Mouse (Mus musculus): ENCODE measurements around the gene Tgtp2. TPM values are rescaled to one million over a fixed set of nuclear protein-coding genes. Genes with fewer than 3 reads are reported as not detected.

The Tgtp2 gene
- total and polyA plus RNA-seq, 3 experiments = 0.26 to 23.1 (median 10.0) TPM

DNA sequence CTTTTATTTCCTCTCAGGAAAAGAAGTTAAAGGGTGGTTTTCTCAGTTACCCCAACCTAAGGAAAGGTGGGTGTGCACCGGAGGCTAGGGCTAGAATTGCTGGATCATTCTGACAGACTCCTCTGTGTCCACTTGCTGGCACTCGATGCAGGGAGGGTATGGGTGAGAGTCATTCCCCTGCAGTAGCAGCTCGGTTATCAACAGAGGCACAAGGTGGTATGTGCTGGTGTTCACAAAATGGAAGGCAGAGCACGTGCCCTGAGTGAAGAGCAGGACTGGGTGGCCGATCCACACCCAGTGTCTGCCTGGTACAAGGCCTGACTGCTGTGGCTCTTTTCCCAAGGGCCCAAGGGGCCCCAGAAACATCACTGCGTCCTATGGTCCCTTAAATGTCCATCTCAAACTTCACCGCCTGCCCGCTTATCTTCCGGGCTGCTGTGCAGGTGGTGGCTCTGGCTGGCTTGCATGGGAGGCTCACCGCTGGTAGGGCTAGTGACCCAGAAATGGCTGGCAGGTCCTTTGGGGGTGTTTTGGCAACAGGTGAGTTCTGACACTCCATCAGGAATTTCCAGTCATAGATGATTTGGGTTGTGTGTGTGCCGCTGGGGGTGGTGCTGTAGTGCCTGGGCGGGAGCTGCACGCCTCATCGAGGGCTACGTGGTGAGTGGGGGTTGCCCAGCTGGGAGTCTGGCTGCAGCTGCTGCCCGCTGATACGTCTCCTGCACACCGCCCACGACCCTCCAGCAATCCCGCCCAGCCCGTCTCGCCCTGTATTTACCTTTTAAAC lies 24.0 kb upstream of the Tgtp2 start:
- H3K27me3 ChIP-seq (ENCODE audit: insufficient read depth, low read length) = no peaks in the 10 kb centered on the region
- H3K4me1 ChIP-seq (ENCODE audit: insufficient read depth, low read depth, low read length) = peaks cover 91% of the 10 kb centered on the region
- TF ChIP-seq GATA1 (IDR thresholded peaks at IDR 0.05; ENCODE audit: borderline replicate concordance, low read length) (no peak), POLR2AphosphoS5 (IDR thresholded peaks at IDR 0.05; ENCODE audit: insufficient replicate concordance, low read depth, low read length) (0 out of 2 replicates have a peak, but pooled peaks have one; percentile 34), TAL1 (conservative IDR thresholded peaks at IDR 0.05; ENCODE audit: low read depth, low read length) (peak; percentile 79)
- no peaks in the 10 kb centered on the region for H3K9me3 ChIP-seq (replicated peaks)
- peaks cover 6% of the 10 kb centered on the region for H3K36me3 ChIP-seq (replicated peaks)
- DNase-seq (ENCODE audit: low spot score) (peak; percentile 64), ATAC-seq (ENCODE audit: extremely low read depth, insufficient number of reproducible peaks, low FRiP score, poor library complexity, severe bottlenecking) (peak; percentile 61)
- peak overlapping the region; percentile 72 for H3K4me3 ChIP-seq (ENCODE audit: low read depth, low read length)

DNA sequence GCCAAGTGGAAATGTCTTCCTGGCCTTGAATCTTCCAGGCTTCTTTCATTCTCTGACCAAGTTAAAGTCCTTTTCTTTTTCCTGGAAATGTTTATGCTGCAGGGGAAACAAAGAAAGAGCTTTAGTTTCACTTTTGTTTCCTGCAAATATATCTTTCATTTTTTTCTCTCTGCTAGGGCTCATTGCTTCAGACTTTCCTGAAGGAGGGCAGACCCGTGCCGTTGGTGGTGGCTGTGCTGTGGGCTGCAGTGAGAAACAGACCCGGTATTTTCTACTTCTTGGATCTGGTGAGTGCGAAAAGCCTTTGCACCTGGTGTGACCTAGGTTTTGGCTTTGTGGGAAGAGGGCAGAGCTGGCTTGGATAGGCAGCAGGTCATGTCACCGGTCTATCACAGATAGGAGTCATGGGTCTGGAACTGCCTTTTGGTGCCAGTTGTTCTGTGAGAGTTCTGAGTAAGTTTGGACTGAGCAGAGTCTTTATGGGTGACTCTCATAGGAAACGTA lies 22.9 kb upstream of the Tgtp2 start:
- ATAC-seq (ENCODE audit: extremely low read depth, insufficient number of reproducible peaks, low FRiP score, poor library complexity, severe bottlenecking) = no peak
- TF ChIP-seq CTCF (IDR thresholded peaks at IDR 0.05; ENCODE audit: low read depth, low read length) (no peak), GATA1 (IDR thresholded peaks at IDR 0.05; ENCODE audit: borderline replicate concordance, low read length) (no peak), POLR2AphosphoS5 (IDR thresholded peaks at IDR 0.05; ENCODE audit: insufficient replicate concordance, low read depth, low read length) (no peak), GATA2 (IDR thresholded peaks at IDR 0.05; ENCODE audit: borderline replicate concordance, low read depth, low read length) (no peak), TAL1 (conservative IDR thresholded peaks at IDR 0.05; ENCODE audit: low read depth, low read length) (no peak)
- Histone ChIP-seq H3K4me1 (ENCODE audit: insufficient read depth, low read depth, low read length) (peaks cover 90% of the 10 kb centered on the region), H3K4me3 (ENCODE audit: low read depth, low read length) (peak overlapping the region; percentile 63), H3K27me3 (ENCODE audit: insufficient read depth, low read length) (no peaks in the 10 kb centered on the region), H3K9me3 (replicated peaks) (no peaks in the 10 kb centered on the region), H3K36me3 (replicated peaks) (peaks cover 4% of the 10 kb centered on the region)
- DNase-seq (ENCODE audit: low spot score) = no peak

DNA sequence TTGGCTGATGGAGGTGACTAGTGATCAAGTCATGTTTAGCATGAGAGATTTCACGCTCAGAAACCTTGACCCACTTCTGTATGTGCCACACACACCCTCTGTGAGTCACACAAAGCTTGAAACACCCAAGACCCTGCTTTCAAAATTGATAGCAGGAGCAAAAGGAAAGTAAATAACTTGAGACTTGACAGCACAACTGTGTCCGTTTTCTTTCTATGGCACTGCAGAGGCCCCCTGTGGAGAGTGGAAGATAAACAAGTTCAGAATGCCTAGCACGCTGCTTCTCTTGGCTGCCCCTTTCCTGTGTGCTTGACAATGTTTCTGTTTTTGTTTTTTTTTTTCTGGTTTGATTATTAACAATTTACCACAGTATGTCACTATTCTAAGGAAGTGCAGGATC lies 20.9 kb upstream of the Tgtp2 start:
- H3K36me3 ChIP-seq (replicated peaks) = no peaks in the 10 kb centered on the region
- no peaks in the 10 kb centered on the region for H3K27me3 ChIP-seq (ENCODE audit: insufficient read depth, low read length)
- no peak for DNase-seq (ENCODE audit: low spot score)
- H3K4me1 ChIP-seq (ENCODE audit: insufficient read depth, low read depth, low read length) = peaks cover 86% of the 10 kb centered on the region
- H3K9me3 ChIP-seq (replicated peaks) = no peaks in the 10 kb centered on the region
- TF ChIP-seq POLR2AphosphoS5 (IDR thresholded peaks at IDR 0.05; ENCODE audit: insufficient replicate concordance, low read depth, low read length) = no peak
- H3K4me3 ChIP-seq (ENCODE audit: low read depth, low read length) = no peak overlapping the region; the same call in 1 of the 2 replicates
- no peak for ATAC-seq (ENCODE audit: extremely low read depth, insufficient number of reproducible peaks, low FRiP score, poor library complexity, severe bottlenecking)

DNA sequence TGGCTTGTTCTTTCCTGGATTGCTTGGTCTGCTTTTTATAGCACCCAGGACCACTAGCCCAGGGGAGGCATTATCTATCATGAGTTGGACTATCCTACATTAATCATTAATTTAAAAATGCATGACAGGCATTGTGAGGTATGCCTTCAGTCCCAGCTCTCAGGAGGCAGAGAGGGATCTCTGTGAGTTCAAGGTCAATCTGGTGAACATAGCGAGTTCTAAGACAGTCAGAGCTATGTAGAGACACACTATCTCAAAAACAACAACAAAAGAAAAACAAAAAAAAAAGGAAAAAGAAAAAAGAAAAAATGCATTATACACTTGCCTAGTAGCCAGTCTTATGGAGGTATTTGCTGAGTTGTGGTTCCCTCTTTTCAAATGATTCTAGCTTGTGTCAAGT lies 20.4 kb upstream of the Tgtp2 start:
- Histone ChIP-seq H3K27me3 (ENCODE audit: insufficient read depth, low read length) (no peaks in the 10 kb centered on the region), H3K36me3 (replicated peaks) (no peaks in the 10 kb centered on the region), H3K4me3 (ENCODE audit: low read depth, low read length) (peak overlapping the region; percentile 1; the same call in 1 of the 2 replicates), H3K9me3 (replicated peaks) (no peaks in the 10 kb centered on the region), H3K4me1 (ENCODE audit: insufficient read depth, low read depth, low read length) (peaks cover 88% of the 10 kb centered on the region)
- no peak for TF ChIP-seq TAL1 (conservative IDR thresholded peaks at IDR 0.05; ENCODE audit: low read depth, low read length)
- no peak for TF ChIP-seq POLR2AphosphoS5 (IDR thresholded peaks at IDR 0.05; ENCODE audit: insufficient replicate concordance, low read depth, low read length)
- TF ChIP-seq CTCF (IDR thresholded peaks at IDR 0.05; ENCODE audit: low read depth, low read length) = no peak
- no peak for TF ChIP-seq GATA1 (IDR thresholded peaks at IDR 0.05; ENCODE audit: borderline replicate concordance, low read length)
- no peak for TF ChIP-seq GATA2 (IDR thresholded peaks at IDR 0.05; ENCODE audit: borderline replicate concordance, low read depth, low read length)
- no peak for ATAC-seq (ENCODE audit: extremely low read depth, insufficient number of reproducible peaks, low FRiP score, poor library complexity, severe bottlenecking)
- no peak for DNase-seq (ENCODE audit: low spot score)

DNA sequence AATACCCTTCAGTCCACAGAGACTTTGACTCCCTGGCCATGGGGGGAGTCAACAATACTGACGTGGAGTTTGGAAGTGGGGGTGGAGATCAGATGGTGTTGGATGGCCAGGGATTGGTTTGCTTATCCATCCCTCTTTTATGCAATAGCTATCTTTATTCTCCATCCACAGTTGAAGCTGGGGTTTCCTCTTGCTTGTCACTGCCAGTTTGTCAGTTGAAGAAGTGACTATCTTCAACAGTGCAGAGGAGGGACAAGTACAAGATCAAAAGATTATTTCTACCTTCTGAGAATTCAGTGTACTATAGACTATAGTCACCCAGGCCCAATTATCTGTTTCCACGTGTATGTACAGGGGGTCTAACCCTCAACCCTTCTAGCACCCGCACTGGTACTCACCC lies 19.8 kb upstream of the Tgtp2 start:
- peak; percentile 51 for DNase-seq (ENCODE audit: low spot score)
- Histone ChIP-seq H3K4me3 (ENCODE audit: low read depth, low read length) (peak overlapping the region; percentile 1; the same call in 1 of the 2 replicates), H3K27me3 (ENCODE audit: insufficient read depth, low read length) (no peaks in the 10 kb centered on the region), H3K4me1 (ENCODE audit: insufficient read depth, low read depth, low read length) (peaks cover 82% of the 10 kb centered on the region), H3K36me3 (replicated peaks) (no peaks in the 10 kb centered on the region), H3K9me3 (replicated peaks) (no peaks in the 10 kb centered on the region)
- peak; percentile 69 for ATAC-seq (ENCODE audit: extremely low read depth, insufficient number of reproducible peaks, low FRiP score, poor library complexity, severe bottlenecking)
- no peak for TF ChIP-seq GATA1 (IDR thresholded peaks at IDR 0.05; ENCODE audit: borderline replicate concordance, low read length)
- peak; percentile 45; the same call in 1 of the 2 replicates for TF ChIP-seq TAL1 (conservative IDR thresholded peaks at IDR 0.05; ENCODE audit: low read depth, low read length)
- no peak for TF ChIP-seq CTCF (IDR thresholded peaks at IDR 0.05; ENCODE audit: low read depth, low read length)
- no peak for TF ChIP-seq POLR2AphosphoS5 (IDR thresholded peaks at IDR 0.05; ENCODE audit: insufficient replicate concordance, low read depth, low read length)

DNA sequence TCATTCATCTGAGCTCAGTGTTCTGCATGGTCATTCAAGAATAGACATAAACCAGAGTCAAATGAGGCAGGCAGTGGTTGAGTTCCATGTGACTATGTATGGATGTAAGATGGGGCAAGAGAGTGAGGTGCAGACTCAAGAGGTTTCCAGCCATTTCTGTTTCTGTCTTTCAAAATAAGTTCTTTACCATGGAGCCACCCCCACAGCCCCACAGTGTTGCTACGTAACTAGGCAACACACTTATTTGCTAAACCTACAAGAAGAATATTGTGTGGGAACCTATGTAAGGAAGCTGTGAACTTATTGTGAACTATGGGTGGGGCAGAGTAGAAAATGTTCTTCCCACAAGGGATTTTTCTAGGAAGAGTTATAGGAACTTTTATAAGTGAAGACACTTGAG lies 19.1 kb upstream of the Tgtp2 start:
- DNase-seq (ENCODE audit: low spot score) (no peak), ATAC-seq (ENCODE audit: extremely low read depth, insufficient number of reproducible peaks, low FRiP score, poor library complexity, severe bottlenecking) (no peak)
- H3K4me3 ChIP-seq (ENCODE audit: low read depth, low read length) = no peak overlapping the region; the same call in 1 of the 2 replicates
- H3K27me3 ChIP-seq (ENCODE audit: insufficient read depth, low read length) = no peaks in the 10 kb centered on the region
- peaks cover 76% of the 10 kb centered on the region for H3K4me1 ChIP-seq (ENCODE audit: insufficient read depth, low read depth, low read length)
- H3K9me3 ChIP-seq (replicated peaks) = no peaks in the 10 kb centered on the region
- no peaks in the 10 kb centered on the region for H3K36me3 ChIP-seq (replicated peaks)
- TF ChIP-seq CTCF (IDR thresholded peaks at IDR 0.05; ENCODE audit: low read depth, low read length) = no peak
- TF ChIP-seq POLR2AphosphoS5 (IDR thresholded peaks at IDR 0.05; ENCODE audit: insufficient replicate concordance, low read depth, low read length) = no peak
- no peak for TF ChIP-seq TAL1 (conservative IDR thresholded peaks at IDR 0.05; ENCODE audit: low read depth, low read length)
- no peak for TF ChIP-seq GATA1 (IDR thresholded peaks at IDR 0.05; ENCODE audit: borderline replicate concordance, low read length)
- TF ChIP-seq GATA2 (IDR thresholded peaks at IDR 0.05; ENCODE audit: borderline replicate concordance, low read depth, low read length) = no peak

All from G1E (cell line).